Comparison of ENCODE assay signal across 8 mouse cellular contexts in genomic region chr10:80700038-80700504, GRCm38 (mm10). TPM values are rescaled to one million over a fixed set of nuclear protein-coding genes. Genes with fewer than 3 reads are reported as not detected.
DNase-seq lines count a peak whose midpoint lies in the region; ATAC-seq and TF ChIP-seq lines count a peak whose summit lies in the region.

No protein-coding gene starts in this region.

- H3K36me3 ChIP-seq in megakaryocyte, embryonic 14.5 days (replicated peaks; ENCODE audit: low read length): peaks cover 57% of the 10 kb centered on the region
- H3K36me3 ChIP-seq in intestine, embryonic 14.5 days (ENCODE audit: control insufficient read depth, insufficient read depth, low read length): no peaks in the 10 kb centered on the region
- peaks cover 4% of the 10 kb centered on the region for H3K36me3 ChIP-seq in myocyte (ENCODE audit: control insufficient read depth, insufficient read depth)

- no peaks in the 10 kb centered on the region for H3K9me3 ChIP-seq in megakaryocyte, embryonic 14.5 days
- H3K9me3 ChIP-seq in intestine, embryonic 14.5 days (ENCODE audit: control insufficient read depth, low read length): no peaks in the 10 kb centered on the region

- peaks cover 26% of the 10 kb centered on the region for H3K79me2 ChIP-seq in myocyte (ENCODE audit: control insufficient read depth, insufficient read depth)

- H3K9ac ChIP-seq in intestine, embryonic 14.5 days (ENCODE audit: low read length): no peak overlapping the region

- no peak overlapping the region for H3K27ac ChIP-seq in intestine, embryonic 14.5 days (ENCODE audit: low read depth)

- no peak for TF ChIP-seq POLR2A in myocyte (IDR thresholded peaks at IDR 0.05; ENCODE audit: insufficient read length, low read depth)

- ATAC-seq in megakaryocyte, adult 5-6 weeks (ENCODE audit: poor library complexity, severe bottlenecking): no peak
- no peak for ATAC-seq in intestine, embryonic 14.5 days (replicated peaks; ENCODE audit: low FRiP score, low TSS enrichment, low read depth)

- no peak overlapping the region for H3ac ChIP-seq in myocyte (ENCODE audit: control insufficient read depth, insufficient read length)

- peak overlapping the region; percentile 89 for H3K4me3 ChIP-seq in megakaryocyte, embryonic 14.5 days (replicated peaks)
- H3K4me3 ChIP-seq in intestine, embryonic 14.5 days (ENCODE audit: low read depth, low read length): no peak overlapping the region
- H3K4me3 ChIP-seq in myocyte: no peak overlapping the region

- peaks cover 86% of the 10 kb centered on the region for H3K4me1 ChIP-seq in megakaryocyte, embryonic 14.5 days
- peaks cover 26% of the 10 kb centered on the region for H3K4me1 ChIP-seq in intestine, embryonic 14.5 days (replicated peaks; ENCODE audit: control insufficient read depth, insufficient read depth, low read length)

- no peaks in the 10 kb centered on the region for H3K27me3 ChIP-seq in megakaryocyte, embryonic 14.5 days (replicated peaks)
- no peaks in the 10 kb centered on the region for H3K27me3 ChIP-seq in intestine, embryonic 14.5 days (replicated peaks; ENCODE audit: control insufficient read depth, insufficient read depth, low read length)
- no peaks in the 10 kb centered on the region for H3K27me3 ChIP-seq in myocyte (ENCODE audit: control insufficient read depth, insufficient read depth, insufficient read length)

- 82% methylated on average over 7 of the region's 7 CpGs for WGBS in intestine, embryonic 14.5 days

- DNase-seq in cerebellum, adult 9-11 months: peak; percentile 59
- no peak for DNase-seq in cerebellum, adult 8-10 months
- DNase-seq in intestine, embryonic 14.5 days (ENCODE audit: low spot score): no peak
- no peak for DNase-seq in right cerebral cortex, postnatal 10 days (ENCODE audit: low spot score in 2 of 2)
- DNase-seq in frontal cortex, postnatal 14 days (ENCODE audit: low spot score in 2 of 2): no peak

- H3K4me2 ChIP-seq in intestine, embryonic 14.5 days (ENCODE audit: low read length): peak overlapping the region; percentile 69; the same call in 1 of the 2 replicates
- peak overlapping the region; percentile 71 for H3K4me2 ChIP-seq in myocyte (ENCODE audit: low read depth)

TF ChIP-seq in myocyte, 11 proteins besides CTCF, POLR2A, EP300 and RAD21:
- TF ChIP-seq CEBPB (IDR thresholded peaks at IDR 0.05; ENCODE audit: insufficient read depth, poor library complexity, severe bottlenecking): no peak
TF ChIP-seq in myocyte: peak in this region for 0.

RNA-seq across cellular contexts. Expression of gene Mob3a, which starts 1.7 kb away (rescaled TPM):
- 61.8 and 135 TPM in 2 replicates for polyA plus RNA-seq in megakaryocyte, embryonic 14.5 days (2012; ENCODE audit: insufficient read depth, low replicate concordance)
- total RNA-seq in megakaryocyte, adult 5-6 weeks (2015): 61.8 and 72.0 TPM in 2 replicates
- 65.0 and 77.3 TPM in 2 replicates for total RNA-seq in megakaryocyte, adult 5-6 weeks (2017)
- polyA plus RNA-seq in intestine, embryonic 14.5 days (2014; fragmentation: Nextera tagmentation; extraction: Ambion mirVana): 38.6 and 47.1 TPM in 2 replicates
- 25.1 TPM for polyA plus RNA-seq in myocyte (2012; fragmentation: generic; extraction: Trizol)

RNA-seq across cellular contexts. Expression of gene Izumo4, which starts 1.9 kb away (rescaled TPM):
- polyA plus RNA-seq in megakaryocyte, embryonic 14.5 days (2012; ENCODE audit: insufficient read depth, low replicate concordance): 19.4 and 27.8 TPM in 2 replicates
- total RNA-seq in megakaryocyte, adult 5-6 weeks (2015): 11.3 and 14.2 TPM in 2 replicates
- 4.4 and 6.6 TPM in 2 replicates for total RNA-seq in megakaryocyte, adult 5-6 weeks (2017)
- polyA plus RNA-seq in intestine, embryonic 14.5 days (2014; fragmentation: Nextera tagmentation; extraction: Ambion mirVana): 15.5 and 15.9 TPM in 2 replicates
- 1.9 TPM for polyA plus RNA-seq in myocyte (2012; fragmentation: generic; extraction: Trizol)

RNA-seq across cellular contexts. Expression of gene Mknk2, which starts 22.2 kb away (rescaled TPM):
- polyA plus RNA-seq in megakaryocyte, embryonic 14.5 days (2012; ENCODE audit: insufficient read depth, low replicate concordance): 472 and 996 TPM in 2 replicates
- 53.5 and 61.1 TPM in 2 replicates for total RNA-seq in megakaryocyte, adult 5-6 weeks (2015)
- total RNA-seq in megakaryocyte, adult 5-6 weeks (2017): 63.3 and 74.8 TPM in 2 replicates
- polyA plus RNA-seq in intestine, embryonic 14.5 days (2014; fragmentation: Nextera tagmentation; extraction: Ambion mirVana): 68.2 and 71.1 TPM in 2 replicates
- 119 TPM for polyA plus RNA-seq in myocyte (2012; fragmentation: generic; extraction: Trizol)

RNA-seq across cellular contexts. Expression of gene Ap3d1, which starts 42.0 kb away (rescaled TPM):
- polyA plus RNA-seq in megakaryocyte, embryonic 14.5 days (2012; ENCODE audit: insufficient read depth, low replicate concordance): 10.9 and 24.8 TPM in 2 replicates
- total RNA-seq in megakaryocyte, adult 5-6 weeks (2015): 42.6 and 52.4 TPM in 2 replicates
- 48.6 and 62.0 TPM in 2 replicates for total RNA-seq in megakaryocyte, adult 5-6 weeks (2017)
- polyA plus RNA-seq in intestine, embryonic 14.5 days (2014; fragmentation: Nextera tagmentation; extraction: Ambion mirVana): 74.1 and 77.4 TPM in 2 replicates
- 68.0 TPM for polyA plus RNA-seq in myocyte (2012; fragmentation: generic; extraction: Trizol)

RNA-seq across cellular contexts. Expression of gene Btbd2, which starts 43.2 kb away (rescaled TPM):
- polyA plus RNA-seq in megakaryocyte, embryonic 14.5 days (2012; ENCODE audit: insufficient read depth, low replicate concordance): 91.6 and 121 TPM in 2 replicates
- total RNA-seq in megakaryocyte, adult 5-6 weeks (2015): 8.4 and 10.3 TPM in 2 replicates
- 16.5 and 30.1 TPM in 2 replicates for total RNA-seq in megakaryocyte, adult 5-6 weeks (2017)
- polyA plus RNA-seq in intestine, embryonic 14.5 days (2014; fragmentation: Nextera tagmentation; extraction: Ambion mirVana): 55.8 and 73.1 TPM in 2 replicates
- 55.9 TPM for polyA plus RNA-seq in myocyte (2012; fragmentation: generic; extraction: Trizol)
